Mouse (Mus musculus): Measurements from ENCODE around the gene Tmie. TPM values are rescaled to one million over a fixed set of nuclear protein-coding genes. Genes with fewer than 3 reads are reported as not detected.

Gene Tmie
- polyA plus RNA-seq, 1 experiment from 2014 or later, result 0.30 TPM

GRCm38 (mm10) chr9:110907838-110908630, 28.1 kb upstream of the Tmie start:
- no peaks in the 10 kb centered on the region for H3K27me3 ChIP-seq (replicated peaks; ENCODE audit: control insufficient read depth, insufficient read depth, low read length)
- H3K36me3 ChIP-seq (ENCODE audit: control insufficient read depth, insufficient read depth, low read length), result no peaks in the 10 kb centered on the region
- WGBS, result 78% methylated on average over 4 of the region's 4 CpGs
- no peak overlapping the region for H3K4me2 ChIP-seq (ENCODE audit: low read length)
- ATAC-seq (no peak), DNase-seq (ENCODE audit: low spot score) (no peak)
- H3K4me3 ChIP-seq (ENCODE audit: low read depth, low read length), result no peak overlapping the region
- H3K9ac ChIP-seq (ENCODE audit: low read length), result no peak overlapping the region
- no peaks in the 10 kb centered on the region for H3K4me1 ChIP-seq (ENCODE audit: control insufficient read depth, insufficient read depth, low read length)
- H3K27ac ChIP-seq (ENCODE audit: low read depth, low read length), result no peak overlapping the region
- H3K9me3 ChIP-seq (replicated peaks; ENCODE audit: control insufficient read depth, low read length), result no peaks in the 10 kb centered on the region

- Histone ChIP-seq H3K4me1 (ENCODE audit: control insufficient read depth, insufficient read depth, low read length) (no peaks in the 10 kb centered on the region), H3K9ac (ENCODE audit: low read length) (no peak overlapping the region), H3K27me3 (replicated peaks; ENCODE audit: control insufficient read depth, insufficient read depth, low read length) (no peaks in the 10 kb centered on the region), H3K4me3 (ENCODE audit: low read depth, low read length) (no peak overlapping the region), H3K4me2 (ENCODE audit: low read length) (no peak overlapping the region), H3K27ac (ENCODE audit: low read depth, low read length) (no peak overlapping the region), H3K36me3 (ENCODE audit: control insufficient read depth, insufficient read depth, low read length) (no peaks in the 10 kb centered on the region), H3K9me3 (replicated peaks; ENCODE audit: control insufficient read depth, low read length) (no peaks in the 10 kb centered on the region)
- DNase-seq (ENCODE audit: low spot score) (no peak), ATAC-seq (no peak)
- WGBS, result 93% methylated on average over 11 of the region's 11 CpGs
These were observed 27.4 kb upstream of the Tmie start for GRCm38 (mm10) chr9:110907201-110907837.

GRCm38 (mm10) chr9:110902271-110902670, 22.4 kb upstream of the Tmie start:
- H3K27me3 ChIP-seq (replicated peaks; ENCODE audit: control insufficient read depth, insufficient read depth, low read length), result no peaks in the 10 kb centered on the region
- H3K4me1 ChIP-seq (ENCODE audit: control insufficient read depth, insufficient read depth, low read length), result no peaks in the 10 kb centered on the region
- no peak for ATAC-seq
- H3K36me3 ChIP-seq (ENCODE audit: control insufficient read depth, insufficient read depth, low read length), result no peaks in the 10 kb centered on the region
- no peak overlapping the region for H3K27ac ChIP-seq (ENCODE audit: low read depth, low read length)
- no peak overlapping the region for H3K4me2 ChIP-seq (ENCODE audit: low read length)
- DNase-seq (ENCODE audit: low spot score), result peak; percentile 49
- H3K9me3 ChIP-seq (replicated peaks; ENCODE audit: control insufficient read depth, low read length), result no peaks in the 10 kb centered on the region
- WGBS, result 77% methylated on average over 4 of the region's 4 CpGs
- H3K9ac ChIP-seq (ENCODE audit: low read length), result no peak overlapping the region
- no peak overlapping the region for H3K4me3 ChIP-seq (ENCODE audit: low read depth, low read length)

DNA sequence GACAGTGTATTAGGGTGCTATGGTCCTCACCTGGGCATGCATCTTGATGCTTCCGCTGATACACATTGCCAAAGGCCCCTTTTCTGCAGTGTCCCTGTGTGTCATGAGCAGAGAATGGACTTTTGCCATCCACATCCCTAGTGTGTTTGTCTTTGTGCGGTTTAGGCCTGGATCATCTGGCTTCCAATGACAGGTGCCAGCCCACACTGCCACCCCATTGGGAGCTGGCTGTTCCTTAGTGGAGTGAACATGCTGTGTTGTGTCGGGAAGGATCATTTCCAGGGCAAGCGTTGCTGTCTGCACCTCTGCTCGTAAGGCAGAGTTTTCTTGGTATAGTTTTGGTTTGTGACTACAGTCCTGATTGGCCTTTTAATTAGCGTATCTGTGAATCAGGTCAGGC, 21.3 kb upstream of the Tmie start:
- 78% methylated on average over 6 of the region's 6 CpGs for WGBS
- Histone ChIP-seq H3K4me1 (ENCODE audit: control insufficient read depth, insufficient read depth, low read length) (peaks cover 3% of the 10 kb centered on the region; the same call in 1 of the 2 replicates), H3K9ac (ENCODE audit: low read length) (no peak overlapping the region), H3K27ac (ENCODE audit: low read depth, low read length) (no peak overlapping the region), H3K4me2 (ENCODE audit: low read length) (no peak overlapping the region), H3K27me3 (replicated peaks; ENCODE audit: control insufficient read depth, insufficient read depth, low read length) (no peaks in the 10 kb centered on the region), H3K4me3 (ENCODE audit: low read depth, low read length) (no peak overlapping the region), H3K9me3 (replicated peaks; ENCODE audit: control insufficient read depth, low read length) (no peaks in the 10 kb centered on the region), H3K36me3 (ENCODE audit: control insufficient read depth, insufficient read depth, low read length) (no peaks in the 10 kb centered on the region)
- DNase-seq (ENCODE audit: low spot score), result no peak
- ATAC-seq, result no peak

GRCm38 (mm10) chr9:110899451-110900008, 19.6 kb upstream of the Tmie start:
- H3K27me3 ChIP-seq (replicated peaks; ENCODE audit: control insufficient read depth, insufficient read depth, low read length), result no peaks in the 10 kb centered on the region
- H3K9me3 ChIP-seq (replicated peaks; ENCODE audit: control insufficient read depth, low read length), result no peaks in the 10 kb centered on the region
- 69% methylated on average over 10 of the region's 10 CpGs for WGBS
- no peaks in the 10 kb centered on the region for H3K36me3 ChIP-seq (ENCODE audit: control insufficient read depth, insufficient read depth, low read length)
- ATAC-seq, result no peak
- H3K4me2 ChIP-seq (ENCODE audit: low read length), result no peak overlapping the region
- H3K27ac ChIP-seq (ENCODE audit: low read depth, low read length), result no peak overlapping the region
- no peak overlapping the region for H3K9ac ChIP-seq (ENCODE audit: low read length)
- DNase-seq (ENCODE audit: low spot score), result no peak
- H3K4me3 ChIP-seq (ENCODE audit: low read depth, low read length), result no peak overlapping the region
- peaks cover 6% of the 10 kb centered on the region; the same call in 1 of the 2 replicates for H3K4me1 ChIP-seq (ENCODE audit: control insufficient read depth, insufficient read depth, low read length)

DNA sequence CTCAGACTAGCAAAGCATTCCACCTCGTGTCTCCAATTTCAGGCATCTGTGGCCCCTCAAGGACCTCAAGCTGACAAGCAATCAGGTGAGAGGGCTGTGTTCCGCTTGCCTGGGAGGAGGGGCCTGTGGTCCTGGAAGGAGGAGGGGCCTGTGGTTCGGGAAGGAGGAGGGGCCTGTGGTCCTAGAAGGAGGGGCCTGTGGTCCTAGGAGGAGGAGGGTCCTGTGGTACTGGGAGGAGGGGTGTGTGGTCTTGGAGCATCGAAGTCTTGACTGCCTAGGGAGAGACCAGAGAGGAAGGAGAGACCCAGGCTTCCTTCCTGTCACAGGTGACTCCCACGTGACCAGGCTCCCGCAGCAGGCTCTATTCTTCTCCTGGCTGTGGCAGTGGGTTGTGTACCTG, 16.7 kb upstream of the Tmie start:
- H3K9ac ChIP-seq (ENCODE audit: low read length), result no peak overlapping the region

GRCm38 (mm10) chr9:110895994-110896393, 16.1 kb upstream of the Tmie start:
- Histone ChIP-seq H3K27ac (ENCODE audit: low read depth, low read length) (no peak overlapping the region), H3K36me3 (ENCODE audit: control insufficient read depth, insufficient read depth, low read length) (no peaks in the 10 kb centered on the region), H3K9me3 (replicated peaks; ENCODE audit: control insufficient read depth, low read length) (no peaks in the 10 kb centered on the region), H3K4me1 (ENCODE audit: control insufficient read depth, insufficient read depth, low read length) (peaks cover 6% of the 10 kb centered on the region; the same call in 1 of the 2 replicates), H3K4me3 (ENCODE audit: low read depth, low read length) (no peak overlapping the region), H3K4me2 (ENCODE audit: low read length) (peak overlapping the region; percentile 23; the same call in 1 of the 2 replicates), H3K9ac (ENCODE audit: low read length) (no peak overlapping the region), H3K27me3 (replicated peaks; ENCODE audit: control insufficient read depth, insufficient read depth, low read length) (no peaks in the 10 kb centered on the region)
- ATAC-seq, result peak; percentile 48; the same call in 1 of the 2 replicates
- DNase-seq (ENCODE audit: low spot score), result no peak
- WGBS, result 12% methylated on average over 7 of the region's 7 CpGs

More for the DNA sequence above, 16.7 kb upstream of the Tmie start:
- Histone ChIP-seq H3K27me3 (replicated peaks; ENCODE audit: control insufficient read depth, insufficient read depth, low read length) (no peaks in the 10 kb centered on the region), H3K4me1 (ENCODE audit: control insufficient read depth, insufficient read depth, low read length) (peaks cover 6% of the 10 kb centered on the region; the same call in 1 of the 2 replicates), H3K9me3 (replicated peaks; ENCODE audit: control insufficient read depth, low read length) (no peaks in the 10 kb centered on the region), H3K4me3 (ENCODE audit: low read depth, low read length) (no peak overlapping the region), H3K36me3 (ENCODE audit: control insufficient read depth, insufficient read depth, low read length) (no peaks in the 10 kb centered on the region), H3K4me2 (ENCODE audit: low read length) (peak overlapping the region; percentile 23; the same call in 1 of the 2 replicates), H3K27ac (ENCODE audit: low read depth, low read length) (no peak overlapping the region)
- ATAC-seq (peak; percentile 37; the same call in 1 of the 2 replicates), DNase-seq (ENCODE audit: low spot score) (peak; percentile 17)
- 5% methylated on average over 6 of the region's 6 CpGs for WGBS

DNA sequence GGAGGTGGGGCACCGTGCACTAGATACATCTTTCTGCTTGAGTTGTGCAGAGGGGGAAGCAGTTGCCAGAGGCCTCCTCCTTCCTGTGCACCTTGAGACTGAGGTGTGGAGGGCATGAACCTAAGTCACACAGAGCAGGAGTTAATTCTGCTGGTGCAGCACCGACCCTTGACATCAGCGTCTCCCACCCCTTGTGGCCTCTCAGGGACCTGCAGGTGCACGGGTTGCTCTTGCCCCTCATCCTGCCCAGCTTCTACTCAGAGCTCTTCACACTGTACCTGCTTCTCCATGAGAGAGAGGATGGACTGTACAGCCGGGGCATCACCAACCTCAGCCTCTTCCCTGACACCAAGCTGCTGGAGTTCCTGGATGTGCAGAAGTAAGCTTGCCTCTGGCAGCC, 15.6 kb upstream of the Tmie start:
- Histone ChIP-seq H3K4me1 (ENCODE audit: control insufficient read depth, insufficient read depth, low read length) (peaks cover 6% of the 10 kb centered on the region; the same call in 1 of the 2 replicates), H3K4me2 (ENCODE audit: low read length) (no peak overlapping the region), H3K27ac (ENCODE audit: low read depth, low read length) (no peak overlapping the region), H3K9me3 (replicated peaks; ENCODE audit: control insufficient read depth, low read length) (no peaks in the 10 kb centered on the region), H3K27me3 (replicated peaks; ENCODE audit: control insufficient read depth, insufficient read depth, low read length) (no peaks in the 10 kb centered on the region), H3K36me3 (ENCODE audit: control insufficient read depth, insufficient read depth, low read length) (no peaks in the 10 kb centered on the region), H3K4me3 (ENCODE audit: low read depth, low read length) (no peak overlapping the region), H3K9ac (ENCODE audit: low read length) (no peak overlapping the region)
- DNase-seq (ENCODE audit: low spot score) (no peak), ATAC-seq (no peak)
- 51% methylated on average over 5 of the region's 5 CpGs for WGBS

Data from forebrain, embryonic 14.5 days (tissue).